Mouse (Mus musculus): ENCODE data around the gene Fnbp1. TPM values are rescaled to one million over a fixed set of nuclear protein-coding genes. Genes with fewer than 3 reads are reported as not detected.

Fnbp1 gene
- polyA plus RNA-seq, 1 experiment from 2014 or later = 27.8 TPM

GRCm38 (mm10) chr2:31087663-31088661 is 53.8 kb downstream of the Fnbp1 start:
- no peak overlapping the region for H3K4me3 ChIP-seq (replicated peaks)
- 0 out of 2 replicates have a peak, but pooled peaks have one; percentile 42 for ATAC-seq (ENCODE audit: insufficient read depth, low FRiP score, low read depth)
- H3K27ac ChIP-seq = peak overlapping the region; percentile 57
- H3K36me3 ChIP-seq = peaks cover 18% of the 10 kb centered on the region
- H3K9ac ChIP-seq = no peak overlapping the region
- no peak overlapping the region for H3K4me2 ChIP-seq
- WGBS = 31% methylated on average over 11 of the region's 11 CpGs
- no peaks in the 10 kb centered on the region; the same call in 1 of the 2 replicates for H3K9me3 ChIP-seq
- peaks cover 23% of the 10 kb centered on the region for H3K4me1 ChIP-seq
- no peaks in the 10 kb centered on the region for H3K27me3 ChIP-seq (replicated peaks)

- no peaks in the 10 kb centered on the region; the same call in 1 of the 2 replicates for H3K9me3 ChIP-seq
- peaks cover 23% of the 10 kb centered on the region for H3K4me1 ChIP-seq
- H3K36me3 ChIP-seq = peaks cover 18% of the 10 kb centered on the region
- no peak overlapping the region for H3K9ac ChIP-seq
- no peak overlapping the region; the same call in 1 of the 2 replicates for H3K27ac ChIP-seq
- ATAC-seq (ENCODE audit: insufficient read depth, low FRiP score, low read depth) = no peak
- H3K4me2 ChIP-seq = no peak overlapping the region
- H3K4me3 ChIP-seq (replicated peaks) = no peak overlapping the region
- 32% methylated on average over 5 of the region's 5 CpGs for WGBS
- no peaks in the 10 kb centered on the region for H3K27me3 ChIP-seq (replicated peaks)
These were observed 54.7 kb downstream of the Fnbp1 start for GRCm38 (mm10) chr2:31087085-31087484.

- Histone ChIP-seq H3K9ac (no peak overlapping the region), H3K4me3 (replicated peaks) (no peak overlapping the region), H3K36me3 (peaks cover 18% of the 10 kb centered on the region), H3K4me2 (no peak overlapping the region), H3K27ac (no peak overlapping the region), H3K9me3 (no peaks in the 10 kb centered on the region; the same call in 1 of the 2 replicates), H3K4me1 (peaks cover 23% of the 10 kb centered on the region), H3K27me3 (replicated peaks) (no peaks in the 10 kb centered on the region)
- ATAC-seq (ENCODE audit: insufficient read depth, low FRiP score, low read depth) = no peak
These were observed 55.3 kb downstream of the Fnbp1 start for GRCm38 (mm10) chr2:31086543-31086942.

- Histone ChIP-seq H3K27me3 (replicated peaks) (no peaks in the 10 kb centered on the region), H3K9me3 (no peaks in the 10 kb centered on the region; the same call in 1 of the 2 replicates), H3K4me3 (replicated peaks) (no peak overlapping the region), H3K4me1 (peaks cover 19% of the 10 kb centered on the region), H3K4me2 (no peak overlapping the region), H3K9ac (no peak overlapping the region), H3K36me3 (peaks cover 18% of the 10 kb centered on the region), H3K27ac (no peak overlapping the region)
- WGBS = 94% methylated on average over 9 of the region's 9 CpGs
- no peak for ATAC-seq (ENCODE audit: insufficient read depth, low FRiP score, low read depth)
These were observed 57.5 kb downstream of the Fnbp1 start for GRCm38 (mm10) chr2:31084169-31084850.

GRCm38 (mm10) chr2:31083372-31083771 is 58.4 kb downstream of the Fnbp1 start:
- H3K4me2 ChIP-seq = no peak overlapping the region
- H3K27me3 ChIP-seq (replicated peaks) = no peaks in the 10 kb centered on the region
- ATAC-seq (ENCODE audit: insufficient read depth, low FRiP score, low read depth) = no peak
- H3K9ac ChIP-seq = no peak overlapping the region
- H3K9me3 ChIP-seq = no peaks in the 10 kb centered on the region; the same call in 1 of the 2 replicates
- WGBS = 92% methylated on average over 8 of the region's 8 CpGs
- no peak overlapping the region for H3K4me3 ChIP-seq (replicated peaks)
- no peak overlapping the region for H3K27ac ChIP-seq
- peaks cover 18% of the 10 kb centered on the region for H3K36me3 ChIP-seq
- H3K4me1 ChIP-seq = peaks cover 13% of the 10 kb centered on the region

- Histone ChIP-seq H3K4me3 (replicated peaks) (no peak overlapping the region), H3K4me2 (no peak overlapping the region), H3K4me1 (peaks cover 7% of the 10 kb centered on the region; the same call in 1 of the 2 replicates), H3K9me3 (no peaks in the 10 kb centered on the region; the same call in 1 of the 2 replicates), H3K9ac (no peak overlapping the region), H3K36me3 (peaks cover 18% of the 10 kb centered on the region), H3K27ac (no peak overlapping the region), H3K27me3 (replicated peaks) (no peaks in the 10 kb centered on the region)
- WGBS = 71% methylated on average over 17 of the region's 17 CpGs
- no peak for ATAC-seq (ENCODE audit: insufficient read depth, low FRiP score, low read depth)
These were observed 59.2 kb downstream of the Fnbp1 start for GRCm38 (mm10) chr2:31082639-31083038.

GRCm38 (mm10) chr2:31081349-31081748 is 60.5 kb downstream of the Fnbp1 start:
- Histone ChIP-seq H3K27me3 (replicated peaks) (no peaks in the 10 kb centered on the region), H3K27ac (no peak overlapping the region), H3K4me3 (replicated peaks) (no peak overlapping the region), H3K9ac (no peak overlapping the region), H3K4me2 (no peak overlapping the region), H3K9me3 (no peaks in the 10 kb centered on the region; the same call in 1 of the 2 replicates), H3K36me3 (peaks cover 18% of the 10 kb centered on the region), H3K4me1 (no peaks in the 10 kb centered on the region)
- WGBS = 30% methylated on average over 4 of the region's 4 CpGs
- no peak; the same call in 1 of the 2 replicates for ATAC-seq (ENCODE audit: insufficient read depth, low FRiP score, low read depth)

- no peak for ATAC-seq (ENCODE audit: insufficient read depth, low FRiP score, low read depth)
- 83% methylated on average over 6 of the region's 6 CpGs for WGBS
- no peak overlapping the region for H3K9ac ChIP-seq
- peaks cover 8% of the 10 kb centered on the region for H3K36me3 ChIP-seq
- H3K4me1 ChIP-seq = no peaks in the 10 kb centered on the region
- no peak overlapping the region for H3K27ac ChIP-seq
- H3K27me3 ChIP-seq (replicated peaks) = no peaks in the 10 kb centered on the region
- H3K9me3 ChIP-seq = no peaks in the 10 kb centered on the region; the same call in 1 of the 2 replicates
- no peak overlapping the region for H3K4me3 ChIP-seq (replicated peaks)
- no peak overlapping the region for H3K4me2 ChIP-seq
These were observed 62.7 kb downstream of the Fnbp1 start for GRCm38 (mm10) chr2:31079117-31079516.

GRCm38 (mm10) chr2:31077574-31077973 is 64.2 kb downstream of the Fnbp1 start:
- no peak overlapping the region for H3K27ac ChIP-seq
- no peak overlapping the region for H3K4me2 ChIP-seq
- H3K4me1 ChIP-seq = no peaks in the 10 kb centered on the region
- ATAC-seq (ENCODE audit: insufficient read depth, low FRiP score, low read depth) = no peak
- H3K9ac ChIP-seq = no peak overlapping the region
- H3K36me3 ChIP-seq = 0 out of 2 replicates have a peak, but pooled peaks cover 4% of the 10 kb centered on the region
- no peaks in the 10 kb centered on the region for H3K9me3 ChIP-seq
- no peak overlapping the region for H3K4me3 ChIP-seq (replicated peaks)
- 88% methylated on average over 5 of the region's 5 CpGs for WGBS
- H3K27me3 ChIP-seq (replicated peaks) = no peaks in the 10 kb centered on the region

- Histone ChIP-seq H3K9me3 (no peaks in the 10 kb centered on the region), H3K4me2 (no peak overlapping the region), H3K36me3 (0 out of 2 replicates have a peak, but pooled peaks cover 4% of the 10 kb centered on the region), H3K4me3 (replicated peaks) (no peak overlapping the region), H3K4me1 (no peaks in the 10 kb centered on the region), H3K27ac (no peak overlapping the region), H3K27me3 (replicated peaks) (no peaks in the 10 kb centered on the region), H3K9ac (no peak overlapping the region)
- 90% methylated on average over 16 of the region's 16 CpGs for WGBS
- no peak for ATAC-seq (ENCODE audit: insufficient read depth, low FRiP score, low read depth)
These were observed 65.3 kb downstream of the Fnbp1 start for GRCm38 (mm10) chr2:31076351-31077140.

- 90% methylated on average over 7 of the region's 7 CpGs for WGBS
- no peak overlapping the region for H3K27ac ChIP-seq
- H3K4me1 ChIP-seq = no peaks in the 10 kb centered on the region
- H3K36me3 ChIP-seq = peaks cover 4% of the 10 kb centered on the region; the same call in 1 of the 2 replicates
- no peaks in the 10 kb centered on the region for H3K27me3 ChIP-seq (replicated peaks)
- no peaks in the 10 kb centered on the region for H3K9me3 ChIP-seq
- no peak overlapping the region for H3K4me2 ChIP-seq
- H3K4me3 ChIP-seq (replicated peaks) = no peak overlapping the region
- no peak overlapping the region for H3K9ac ChIP-seq
- no peak for ATAC-seq (ENCODE audit: insufficient read depth, low FRiP score, low read depth)
These were observed 66.0 kb downstream of the Fnbp1 start for GRCm38 (mm10) chr2:31075836-31076235.
